Mouse (Mus musculus): ENCODE data around the gene Tmem74b. TPM values are rescaled to one million over a fixed set of nuclear protein-coding genes. Genes with fewer than 3 reads are reported as not detected.

The Tmem74b gene
- polyA plus RNA-seq, 1 experiment: 6.8 TPM

DNA sequence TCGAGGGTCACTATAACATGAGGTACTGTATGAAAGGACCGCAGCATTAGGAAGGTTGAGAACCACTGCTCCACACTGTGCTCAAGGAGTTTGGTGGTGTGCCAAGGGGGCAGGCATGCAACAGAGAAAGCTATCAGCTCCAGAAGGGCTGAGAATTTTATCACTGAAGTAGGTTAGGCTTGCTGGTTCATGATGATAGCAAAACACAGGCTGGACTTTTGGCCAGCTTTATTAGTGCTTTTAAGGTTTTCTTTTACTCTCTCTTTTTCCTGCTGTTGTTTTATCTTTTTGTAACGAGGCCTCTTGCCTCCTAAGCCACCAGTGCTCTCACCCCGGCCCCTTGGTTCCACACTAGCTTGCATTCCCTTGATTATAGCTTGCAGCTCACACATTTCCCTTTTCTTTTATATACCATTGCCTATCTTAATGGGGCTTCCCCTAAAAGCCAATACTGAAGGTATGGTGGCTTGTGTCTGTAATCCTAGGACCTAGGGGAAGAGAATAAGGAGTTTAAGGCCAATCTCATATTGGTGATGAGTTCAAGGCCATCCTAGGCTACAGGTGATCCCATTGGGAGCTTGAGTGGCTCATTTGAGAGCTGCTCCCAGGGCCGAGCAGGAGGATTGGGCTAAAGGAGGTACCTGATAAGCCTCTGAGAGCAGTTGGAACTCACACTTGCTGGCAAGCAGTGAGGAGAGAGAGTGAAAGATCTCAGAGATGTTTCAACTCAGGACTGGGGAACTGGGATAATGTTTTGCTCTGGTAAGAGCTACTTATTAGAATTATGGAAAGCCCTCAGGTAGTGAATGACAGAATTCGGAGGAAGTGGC lies 41.3 kb downstream of the Tmem74b start:
- DNase-seq: no peak
- Histone ChIP-seq H3K27me3 (ENCODE audit: control insufficient read depth, insufficient read depth, low read length) (no peaks in the 10 kb centered on the region), H3K27ac (ENCODE audit: insufficient read depth, low read length) (no peak overlapping the region), H3K4me3 (replicated peaks; ENCODE audit: insufficient read depth, low read depth, low read length) (no peak overlapping the region), H3K4me1 (ENCODE audit: control insufficient read depth, insufficient read depth, low read length) (peaks cover 8% of the 10 kb centered on the region)
- 60% methylated on average over 6 of the region's 6 CpGs for WGBS
- no peak for TF ChIP-seq CTCF (IDR thresholded peaks at IDR 0.05; ENCODE audit: borderline replicate concordance, insufficient read depth, low read depth, low read length)
- TF ChIP-seq POLR2A (IDR thresholded peaks at IDR 0.05; ENCODE audit: borderline replicate concordance, insufficient read depth, low read length): no peak

- TF ChIP-seq CTCF (IDR thresholded peaks at IDR 0.05; ENCODE audit: borderline replicate concordance, insufficient read depth, low read depth, low read length) (no peak), POLR2A (IDR thresholded peaks at IDR 0.05; ENCODE audit: borderline replicate concordance, insufficient read depth, low read length) (no peak)
- no peaks in the 10 kb centered on the region for H3K27me3 ChIP-seq (ENCODE audit: control insufficient read depth, insufficient read depth, low read length)
- H3K4me1 ChIP-seq (ENCODE audit: control insufficient read depth, insufficient read depth, low read length): peaks cover 8% of the 10 kb centered on the region
- no peak within 1 kb of the TSS for H3K27ac ChIP-seq (ENCODE audit: insufficient read depth, low read length)
- no peak within 1 kb of the TSS for H3K4me3 ChIP-seq (replicated peaks; ENCODE audit: insufficient read depth, low read depth, low read length)
- DNase-seq: no peak
Measured at GRCm38 (mm10) chr2:151743845-151744244, 42.0 kb downstream of the Tmem74b start, which contains the start of gene Psmf1. Psmf1 (minus strand) TSS chr2:151744186.

DNA sequence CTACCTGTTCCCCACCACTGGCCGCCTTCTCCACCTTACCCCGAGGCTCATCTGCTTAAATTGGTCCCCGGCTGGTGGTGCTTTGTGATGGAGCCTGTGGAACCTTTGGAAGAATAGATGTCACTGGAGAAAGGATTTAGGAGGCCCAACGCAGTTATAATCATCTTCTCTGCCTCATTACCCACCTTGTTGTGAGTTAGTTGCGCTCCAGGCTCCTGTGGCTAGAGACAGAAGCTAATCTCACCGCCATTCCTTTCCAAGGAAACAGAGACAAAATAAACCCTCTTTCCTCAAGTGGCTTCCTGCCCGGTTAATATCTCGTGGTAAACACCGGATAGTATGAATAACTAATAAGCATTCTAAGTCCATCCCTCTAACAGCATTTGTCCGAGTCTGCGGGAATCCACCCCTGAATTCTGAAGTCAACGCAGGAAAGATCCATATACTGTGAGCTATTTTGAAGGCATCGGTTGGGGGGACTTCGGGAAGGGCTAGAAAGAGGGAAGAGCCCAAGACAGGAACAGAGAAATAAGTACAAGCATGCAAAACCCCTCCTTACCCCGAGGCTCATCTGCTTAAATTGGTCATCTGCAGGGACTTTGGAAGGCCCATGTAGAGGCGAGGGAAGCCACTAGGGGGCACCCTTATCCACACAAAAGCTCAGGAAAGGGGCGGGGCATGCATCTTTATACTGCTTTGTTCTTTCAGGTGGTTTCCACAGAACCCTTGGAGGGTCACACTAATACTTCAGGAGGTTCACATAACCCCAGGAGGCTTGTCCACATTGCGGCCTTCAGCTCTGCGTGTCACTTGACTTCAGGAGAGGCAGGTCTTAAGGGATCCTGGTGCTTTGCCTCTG lies 46.3 kb downstream of the Tmem74b start:
- no peak overlapping the region for H3K4me3 ChIP-seq (replicated peaks; ENCODE audit: insufficient read depth, low read depth, low read length)
- H3K27ac ChIP-seq (ENCODE audit: insufficient read depth, low read length): no peak overlapping the region
- TF ChIP-seq POLR2A (IDR thresholded peaks at IDR 0.05; ENCODE audit: borderline replicate concordance, insufficient read depth, low read length) (no peak), CTCF (IDR thresholded peaks at IDR 0.05; ENCODE audit: borderline replicate concordance, insufficient read depth, low read depth, low read length) (peak; percentile 64; the same call in 1 of the 2 replicates)
- H3K27me3 ChIP-seq (ENCODE audit: control insufficient read depth, insufficient read depth, low read length): no peaks in the 10 kb centered on the region
- 35% methylated on average over 19 of the region's 19 CpGs for WGBS
- H3K4me1 ChIP-seq (ENCODE audit: control insufficient read depth, insufficient read depth, low read length): no peaks in the 10 kb centered on the region
- DNase-seq: peak; percentile 45 to 62

DNA sequence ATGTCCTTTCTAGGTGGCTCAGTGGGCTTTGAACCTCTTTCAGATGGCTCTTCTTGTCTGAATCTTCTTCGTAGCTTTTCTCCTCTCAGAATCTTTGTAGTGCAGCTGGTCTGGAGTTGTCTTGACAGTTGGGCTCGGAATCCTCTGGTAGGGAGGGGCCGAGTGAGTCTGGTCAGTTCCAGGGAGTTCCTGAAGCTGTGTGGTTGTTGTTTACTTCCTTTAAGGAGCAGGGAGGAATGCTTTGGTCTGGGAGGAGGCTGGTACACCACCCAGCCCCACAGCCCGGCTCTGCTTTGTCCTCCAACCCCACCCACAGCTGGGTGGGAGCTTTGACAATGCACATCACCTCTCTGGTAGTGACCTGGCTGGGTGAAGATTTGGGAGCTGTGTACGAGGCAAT lies 49.5 kb downstream of the Tmem74b start:
- Histone ChIP-seq H3K4me1 (ENCODE audit: control insufficient read depth, insufficient read depth, low read length) (no peaks in the 10 kb centered on the region), H3K27me3 (ENCODE audit: control insufficient read depth, insufficient read depth, low read length) (no peaks in the 10 kb centered on the region), H3K4me3 (replicated peaks; ENCODE audit: insufficient read depth, low read depth, low read length) (no peak overlapping the region), H3K27ac (ENCODE audit: insufficient read depth, low read length) (no peak overlapping the region)
- no peak for DNase-seq
- 63% methylated on average over 5 of the region's 5 CpGs for WGBS
- TF ChIP-seq POLR2A (IDR thresholded peaks at IDR 0.05; ENCODE audit: borderline replicate concordance, insufficient read depth, low read length): no peak
- TF ChIP-seq CTCF (IDR thresholded peaks at IDR 0.05; ENCODE audit: borderline replicate concordance, insufficient read depth, low read depth, low read length): no peak

DNA sequence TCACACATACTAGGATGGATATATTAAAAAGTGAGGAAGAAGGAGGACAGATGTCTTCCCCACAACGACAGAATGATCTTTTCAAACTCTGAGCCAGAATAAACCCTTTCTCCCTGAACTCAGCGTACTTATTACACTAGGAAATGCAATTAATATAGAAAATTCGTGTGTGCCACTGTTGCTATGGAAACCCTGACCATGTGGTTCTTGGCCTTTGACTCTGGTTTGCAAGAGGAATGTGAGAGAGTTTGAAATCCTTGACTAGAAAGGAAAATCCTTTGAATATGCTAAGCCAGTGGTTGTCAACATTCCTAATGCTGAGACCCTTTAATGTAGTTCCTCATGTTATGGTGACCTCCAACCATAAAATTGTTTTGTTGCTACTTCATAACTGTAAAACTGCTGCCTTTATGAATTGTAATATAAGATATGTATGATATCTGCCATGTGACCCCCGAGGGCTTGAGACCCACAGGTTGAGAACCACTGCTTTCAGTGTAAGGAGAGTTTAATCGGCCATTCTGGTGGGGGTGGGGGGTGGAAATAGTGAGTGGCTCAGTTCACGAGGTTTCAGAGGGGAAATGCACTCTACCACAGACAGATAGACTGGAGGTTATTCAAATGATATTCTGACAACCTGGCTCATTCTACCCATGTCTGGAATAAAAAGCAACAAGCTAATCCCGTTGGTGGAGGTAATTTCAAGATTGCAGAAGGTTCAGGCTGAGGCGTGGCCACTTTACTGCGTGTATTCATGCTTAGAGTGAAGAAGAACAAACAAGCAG lies 54.7 kb downstream of the Tmem74b start:
- TF ChIP-seq CTCF (IDR thresholded peaks at IDR 0.05; ENCODE audit: borderline replicate concordance, insufficient read depth, low read depth, low read length) (no peak), POLR2A (IDR thresholded peaks at IDR 0.05; ENCODE audit: borderline replicate concordance, insufficient read depth, low read length) (no peak)
- no peak overlapping the region for H3K4me3 ChIP-seq (replicated peaks; ENCODE audit: insufficient read depth, low read depth, low read length)
- no peaks in the 10 kb centered on the region; the same call in 1 of the 2 replicates for H3K27me3 ChIP-seq (ENCODE audit: control insufficient read depth, insufficient read depth, low read length)
- H3K4me1 ChIP-seq (ENCODE audit: control insufficient read depth, insufficient read depth, low read length): no peaks in the 10 kb centered on the region
- DNase-seq: no peak
- no peak overlapping the region for H3K27ac ChIP-seq (ENCODE audit: insufficient read depth, low read length)
- 56% methylated on average over 9 of the region's 9 CpGs for WGBS

- no peaks in the 10 kb centered on the region; the same call in 1 of the 2 replicates for H3K27me3 ChIP-seq (ENCODE audit: control insufficient read depth, insufficient read depth, low read length)
- 79% methylated on average over 5 of the region's 5 CpGs for WGBS
- DNase-seq: no peak
- no peak overlapping the region for H3K27ac ChIP-seq (ENCODE audit: insufficient read depth, low read length)
- no peaks in the 10 kb centered on the region for H3K4me1 ChIP-seq (ENCODE audit: control insufficient read depth, insufficient read depth, low read length)
- H3K4me3 ChIP-seq (replicated peaks; ENCODE audit: insufficient read depth, low read depth, low read length): no peak overlapping the region
- TF ChIP-seq CTCF (IDR thresholded peaks at IDR 0.05; ENCODE audit: borderline replicate concordance, insufficient read depth, low read depth, low read length) (no peak), POLR2A (IDR thresholded peaks at IDR 0.05; ENCODE audit: borderline replicate concordance, insufficient read depth, low read length) (no peak)
Measured at GRCm38 (mm10) chr2:151757451-151757850, 55.6 kb downstream of the Tmem74b start.

DNA sequence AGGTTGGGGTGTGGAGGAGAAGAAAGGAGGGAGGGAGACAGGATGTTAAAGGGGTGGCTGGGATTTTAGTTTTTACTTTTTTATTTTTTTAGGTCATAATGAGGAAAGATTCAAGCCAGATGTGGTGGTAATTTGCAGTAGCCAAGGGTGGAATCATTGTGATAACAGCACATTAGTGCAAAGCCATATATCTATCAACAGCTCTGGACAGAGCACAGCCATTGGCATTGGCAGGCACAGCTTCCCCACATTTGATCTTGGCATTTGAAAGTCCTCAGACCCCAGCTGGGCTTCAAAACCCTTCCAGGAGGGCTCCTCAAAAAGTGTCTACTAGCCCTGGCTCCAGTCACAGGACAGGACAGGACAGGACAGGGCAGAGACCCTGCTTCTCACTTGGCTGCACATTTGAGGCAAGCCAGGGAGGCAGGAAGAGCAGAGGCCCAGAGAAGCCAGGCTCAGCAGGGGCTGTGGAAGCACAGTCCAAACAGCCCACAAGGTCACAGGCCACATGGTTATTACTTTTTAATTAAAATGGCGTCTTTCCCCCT lies 57.1 kb downstream of the Tmem74b start:
- Histone ChIP-seq H3K4me3 (replicated peaks; ENCODE audit: insufficient read depth, low read depth, low read length) (no peak overlapping the region), H3K4me1 (ENCODE audit: control insufficient read depth, insufficient read depth, low read length) (no peaks in the 10 kb centered on the region), H3K27ac (ENCODE audit: insufficient read depth, low read length) (no peak overlapping the region), H3K27me3 (ENCODE audit: control insufficient read depth, insufficient read depth, low read length) (no peaks in the 10 kb centered on the region; the same call in 1 of the 2 replicates)
- TF ChIP-seq CTCF (IDR thresholded peaks at IDR 0.05; ENCODE audit: borderline replicate concordance, insufficient read depth, low read depth, low read length) (no peak), POLR2A (IDR thresholded peaks at IDR 0.05; ENCODE audit: borderline replicate concordance, insufficient read depth, low read length) (no peak)
- DNase-seq: no peak
- WGBS: 15% methylated on average over 1 of the region's 1 CpGs

Other genes with a start within 250 kb of the Tmem74b start
- not detected in 2 replicates for gene 4921509C19Rik, start 225.9 kb upstream of the Tmem74b start, polyA plus RNA-seq (2012; rRNA removed)
- gene Nsfl1c, start 207.8 kb upstream of the Tmem74b start, polyA plus RNA-seq (2012; rRNA removed): 146 TPM in 2 replicates
- 271 and 283 TPM in 2 replicates for gene Fkbp1a, start 159.5 kb upstream of the Tmem74b start, polyA plus RNA-seq (2012; rRNA removed)
- 1.2 and 1.3 TPM in 2 replicates for gene Sdcbp2, start 129.4 kb upstream of the Tmem74b start, polyA plus RNA-seq (2012; rRNA removed)
- 119 and 131 TPM in 2 replicates for gene Snph, start 69.4 kb upstream of the Tmem74b start, polyA plus RNA-seq (2012; rRNA removed)
- gene Rad21l, start 33.5 kb upstream of the Tmem74b start, polyA plus RNA-seq (2012; rRNA removed): 0.10 and 0.13 TPM in 2 replicates
- gene Psmf1, start 42.2 kb downstream of the Tmem74b start, polyA plus RNA-seq (2012; rRNA removed): 49.5 and 50.4 TPM in 2 replicates
- gene Rspo4, start 140.9 kb downstream of the Tmem74b start, polyA plus RNA-seq (2012; rRNA removed): not detected in 2 replicates
- 0.23 and 0.25 TPM in 2 replicates for gene Angpt4, start 209.2 kb downstream of the Tmem74b start, polyA plus RNA-seq (2012; rRNA removed)